Mouse (Mus musculus) heart, embryonic 12.5 days (tissue): ENCODE results near the gene Ckap2l. TPM values are rescaled to one million over a fixed set of nuclear protein-coding genes. Genes with fewer than 3 reads are reported as not detected.

Experiments used
- ATAC-seq: fragments of 200-750 bp; cut with Nextera tagmentation; 2 replicates; pipeline ENCODE4 v1.8.0; 2017; ENCODE audit warnings: moderate TSS enrichment, moderate library complexity; ENCODE audit not compliant: insufficient number of reproducible peaks, low FRiP score
- H3K27ac ChIP-seq: fragments of 300-500 bp; sonication (generic); 2 replicates; pipeline ENCODE4 v1.5.1; 2016; ENCODE audit warnings: mild to moderate bottlenecking, moderate library complexity; ENCODE audit not compliant: poor library complexity, severe bottlenecking
- H3K27me3 ChIP-seq: fragments of 300-500 bp; sonication (generic); replicated peaks from 2 replicates; pipeline ENCODE4 v1.6.1; 2016; ENCODE audit warnings: mild to moderate bottlenecking, moderate library complexity
- H3K36me3 ChIP-seq: fragments of 300-500 bp; sonication (generic); 2 replicates; pipeline ENCODE4 v1.6.1; 2016; ENCODE audit warnings: mild to moderate bottlenecking, moderate library complexity
- H3K4me1 ChIP-seq: fragments of 300-500 bp; sonication (generic); replicated peaks from 2 replicates; pipeline ENCODE4 v1.6.1; 2016; ENCODE audit warnings: mild to moderate bottlenecking
- H3K4me2 ChIP-seq: fragments of 300-500 bp; sonication (generic); 2 replicates; pipeline ENCODE4 v1.6.1; 2016; ENCODE audit warnings: mild to moderate bottlenecking, moderate library complexity
- H3K4me3 ChIP-seq: fragments of 300-500 bp; sonication (generic); 2 replicates; pipeline ENCODE4 v1.5.1; 2016; ENCODE audit warnings: mild to moderate bottlenecking
- H3K9ac ChIP-seq: fragments of 300-500 bp; sonication (generic); 2 replicates; pipeline ENCODE4 v1.6.1; 2016; ENCODE audit warnings: mild to moderate bottlenecking, moderate library complexity
- H3K9me3 ChIP-seq: fragments of 300-500 bp; sonication (generic); replicated peaks from 2 replicates; pipeline ENCODE4 v1.6.1; 2016; ENCODE audit warnings: mild to moderate bottlenecking, moderate library complexity
- WGBS: fragments of 180-500 bp; shearing (Covaris S2); methylation state at CpG from one replicate; pipeline ENCODE4 v1.1.7; 2016; 5-methylcytosine and 5-hydroxymethylcytosine counted together
- polyA plus RNA-seq: library from polyadenylated mRNA; unstranded; fragments of >200 nt; fragmentation: Nextera tagmentation; extraction: Ambion mirVana; gene quantifications from 2 replicates; pipeline ENCODE4 v1.2.1, GENCODE M21; 2016

The Ckap2l gene
- polyA plus RNA-seq, 1 experiment from 2014 or later = 47.3 TPM

DNA sequence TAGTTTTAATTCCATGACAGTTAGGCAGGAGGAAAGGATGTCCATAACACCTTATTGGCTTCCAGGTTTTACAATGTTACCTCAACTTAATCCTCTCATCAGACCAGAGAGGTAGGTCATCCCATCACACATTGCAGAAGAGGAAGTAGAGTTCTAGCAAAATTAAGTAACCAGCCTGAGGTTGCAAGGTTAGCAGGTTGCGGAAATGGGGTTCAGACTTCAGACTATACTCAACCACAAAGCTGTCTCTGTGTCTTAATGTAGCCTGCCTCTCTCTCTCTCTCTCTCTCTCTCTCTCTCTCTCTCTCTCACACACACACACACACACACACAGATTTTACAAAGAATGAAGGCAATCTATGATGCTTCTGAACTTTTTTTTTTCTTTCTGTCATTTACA lies 16.9 kb upstream of the Ckap2l start:
- H3K36me3 ChIP-seq = no peaks in the 10 kb centered on the region
- 87% methylated on average over 1 of the region's 1 CpGs for WGBS
- no peak overlapping the region for H3K9ac ChIP-seq
- ATAC-seq = no peak
- no peak overlapping the region for H3K27ac ChIP-seq
- no peak overlapping the region for H3K4me2 ChIP-seq
- H3K27me3 ChIP-seq = no peaks in the 10 kb centered on the region
- no peaks in the 10 kb centered on the region for H3K9me3 ChIP-seq
- no peaks in the 10 kb centered on the region for H3K4me1 ChIP-seq
- no peak overlapping the region for H3K4me3 ChIP-seq

DNA sequence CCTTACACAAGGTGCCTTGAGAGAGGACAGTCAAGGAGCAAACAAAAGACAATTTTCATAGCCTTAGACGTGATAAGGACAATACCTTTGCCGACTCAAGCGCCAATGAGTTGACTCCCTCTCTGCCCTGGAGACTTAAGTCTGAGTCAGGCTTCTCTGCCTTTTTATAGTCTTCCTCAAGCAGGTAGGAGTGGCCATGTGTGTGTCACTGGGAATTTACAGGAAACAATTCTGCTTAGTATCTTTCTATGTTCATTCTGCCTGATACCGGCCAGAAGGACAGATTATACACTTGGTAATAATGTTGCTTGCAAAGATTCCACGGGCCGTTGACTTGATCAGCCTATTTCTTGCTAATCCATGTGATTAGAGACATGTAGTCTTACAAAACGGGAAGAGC lies 12.8 kb upstream of the Ckap2l start, which contains the start of gene Il1a:
Gene Il1a (minus strand): TSS at position 137 of the 400 bp plus-strand sequence.
- no peaks in the 10 kb centered on the region for H3K36me3 ChIP-seq
- ATAC-seq = no peak
- no peak within 1 kb of the TSS for H3K27ac ChIP-seq

GRCm38 (mm10) chr2:129306020-129306419 lies 9.0 kb upstream of the Ckap2l start:
- 74% methylated on average over 4 of the region's 4 CpGs for WGBS
- no peak for ATAC-seq

More for the DNA sequence above, 12.8 kb upstream of the Ckap2l start, which contains the start of gene Il1a:
- 69% methylated on average over 7 of the region's 7 CpGs for WGBS
- H3K4me2 ChIP-seq = no peak within 1 kb of the TSS
- no peaks in the 10 kb centered on the region for H3K4me1 ChIP-seq
- H3K4me3 ChIP-seq = no peak within 1 kb of the TSS
- H3K9me3 ChIP-seq = no peaks in the 10 kb centered on the region
- H3K27me3 ChIP-seq = no peaks in the 10 kb centered on the region
- no peak within 1 kb of the TSS for H3K9ac ChIP-seq

GRCm38 (mm10) chr2:129297589-129297982 lies 574 bp upstream of the Ckap2l start:
- Histone ChIP-seq H3K36me3 (peaks cover 15% of the 10 kb centered on the region), H3K27me3 (no peaks in the 10 kb centered on the region), H3K4me1 (peaks cover 18% of the 10 kb centered on the region), H3K4me3 (peak overlapping the region; percentile 97), H3K9me3 (no peaks in the 10 kb centered on the region), H3K27ac (peak overlapping the region; percentile 89), H3K9ac (peak overlapping the region; percentile 75), H3K4me2 (peak overlapping the region; percentile 86)
- WGBS = 3% methylated on average over 10 of the region's 10 CpGs
- peak; percentile 58 for ATAC-seq

More at GRCm38 (mm10) chr2:129306020-129306419, 9.0 kb upstream of the Ckap2l start:
- Histone ChIP-seq H3K4me3 (no peak overlapping the region), H3K27ac (no peak overlapping the region), H3K4me1 (no peaks in the 10 kb centered on the region), H3K4me2 (no peak overlapping the region), H3K36me3 (no peaks in the 10 kb centered on the region), H3K9ac (no peak overlapping the region), H3K9me3 (no peaks in the 10 kb centered on the region), H3K27me3 (no peaks in the 10 kb centered on the region)

- H3K27ac ChIP-seq = no peak overlapping the region
These were observed 926 bp downstream of the Ckap2l start for GRCm38 (mm10) chr2:129296086-129296485.

DNA sequence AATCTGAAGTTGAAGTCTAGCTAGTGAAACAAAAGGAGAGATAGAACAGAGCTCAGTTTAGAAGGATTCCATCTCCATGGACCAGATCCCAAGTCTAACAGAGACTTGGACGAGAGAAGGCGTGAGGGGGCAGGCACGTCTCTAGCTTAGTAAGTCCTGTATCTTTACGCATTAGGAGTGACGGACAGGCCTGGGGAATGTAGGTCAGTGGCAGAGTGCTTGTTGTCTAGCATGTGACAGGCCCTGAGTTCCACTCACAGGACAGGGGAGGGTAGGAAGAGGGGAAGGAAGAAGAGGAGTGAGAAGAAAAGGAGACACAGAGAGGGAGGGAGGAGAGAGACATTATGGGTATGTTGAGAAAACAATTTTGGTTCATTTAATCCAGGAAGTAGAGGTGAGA lies 1.9 kb downstream of the Ckap2l start:
- Histone ChIP-seq H3K9ac (peak overlapping the region; percentile 41; the same call in 1 of the 2 replicates), H3K4me3 (no peak overlapping the region), H3K27ac (no peak overlapping the region), H3K9me3 (no peaks in the 10 kb centered on the region), H3K27me3 (no peaks in the 10 kb centered on the region), H3K4me2 (peak overlapping the region; percentile 86), H3K36me3 (peaks cover 23% of the 10 kb centered on the region), H3K4me1 (peaks cover 18% of the 10 kb centered on the region)
- ATAC-seq = no peak
- 80% methylated on average over 5 of the region's 5 CpGs for WGBS

More at GRCm38 (mm10) chr2:129296086-129296485, 926 bp downstream of the Ckap2l start:
- peaks cover 18% of the 10 kb centered on the region for H3K4me1 ChIP-seq
- WGBS = 62% methylated on average over 5 of the region's 5 CpGs
- H3K4me3 ChIP-seq = peak overlapping the region; percentile 97
- peak overlapping the region; percentile 87 for H3K9ac ChIP-seq
- H3K4me2 ChIP-seq = peak overlapping the region; percentile 86
- no peaks in the 10 kb centered on the region for H3K9me3 ChIP-seq
- no peak for ATAC-seq
- no peaks in the 10 kb centered on the region for H3K27me3 ChIP-seq
- peaks cover 18% of the 10 kb centered on the region for H3K36me3 ChIP-seq

DNA sequence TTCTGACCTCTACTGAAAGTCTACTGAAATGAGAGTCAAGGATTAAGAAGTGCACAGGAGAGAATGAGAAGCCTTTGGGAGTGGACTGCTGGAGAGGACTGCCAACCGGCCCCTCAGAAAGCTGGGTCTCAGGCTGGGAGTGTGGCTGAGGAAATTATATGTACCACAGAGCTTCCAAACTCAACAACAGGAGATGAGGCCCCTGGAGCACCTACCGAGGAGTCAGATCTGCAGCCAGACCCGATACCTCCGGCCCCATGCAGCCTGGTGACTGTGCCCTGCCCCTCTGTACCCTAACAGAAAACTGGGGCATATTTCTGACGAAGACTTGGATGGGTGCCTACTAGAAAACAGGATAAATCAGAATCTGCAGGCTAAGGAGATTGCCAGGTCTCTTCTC lies 23.2 kb downstream of the Ckap2l start:
- peaks cover 75% of the 10 kb centered on the region for H3K36me3 ChIP-seq
- H3K4me1 ChIP-seq = no peaks in the 10 kb centered on the region
- WGBS = 90% methylated on average over 5 of the region's 5 CpGs
- H3K4me3 ChIP-seq = no peak overlapping the region
- no peak overlapping the region for H3K4me2 ChIP-seq
- no peaks in the 10 kb centered on the region for H3K27me3 ChIP-seq
- H3K27ac ChIP-seq = no peak overlapping the region
- no peaks in the 10 kb centered on the region for H3K9me3 ChIP-seq
- H3K9ac ChIP-seq = no peak overlapping the region
- ATAC-seq = no peak

GRCm38 (mm10) chr2:129270621-129271020 lies 26.4 kb downstream of the Ckap2l start:
- no peaks in the 10 kb centered on the region for H3K4me1 ChIP-seq
- no peak overlapping the region for H3K4me3 ChIP-seq
- H3K27ac ChIP-seq = no peak overlapping the region
- WGBS = 86% methylated on average over 9 of the region's 9 CpGs
- H3K36me3 ChIP-seq = peaks cover 86% of the 10 kb centered on the region
- peaks cover 3% of the 10 kb centered on the region; the same call in 1 of the 2 replicates for H3K9me3 ChIP-seq
- H3K27me3 ChIP-seq = no peaks in the 10 kb centered on the region
- no peak overlapping the region for H3K4me2 ChIP-seq
- no peak for ATAC-seq
- no peak overlapping the region for H3K9ac ChIP-seq

GRCm38 (mm10) chr2:129269986-129270385 lies 27.0 kb downstream of the Ckap2l start:
- Histone ChIP-seq H3K36me3 (peaks cover 81% of the 10 kb centered on the region), H3K27me3 (no peaks in the 10 kb centered on the region), H3K27ac (no peak overlapping the region), H3K9me3 (peaks cover 3% of the 10 kb centered on the region; the same call in 1 of the 2 replicates), H3K4me3 (no peak overlapping the region), H3K4me1 (no peaks in the 10 kb centered on the region), H3K4me2 (no peak overlapping the region), H3K9ac (no peak overlapping the region)
- 87% methylated on average over 5 of the region's 5 CpGs for WGBS
- no peak for ATAC-seq

GRCm38 (mm10) chr2:129269161-129269643 lies 27.8 kb downstream of the Ckap2l start:
- no peak overlapping the region for H3K4me2 ChIP-seq
- H3K36me3 ChIP-seq = peaks cover 76% of the 10 kb centered on the region
- no peak for ATAC-seq
- no peak overlapping the region for H3K9ac ChIP-seq
- no peak overlapping the region for H3K4me3 ChIP-seq
- H3K4me1 ChIP-seq = no peaks in the 10 kb centered on the region
- peaks cover 3% of the 10 kb centered on the region; the same call in 1 of the 2 replicates for H3K9me3 ChIP-seq
- 89% methylated on average over 12 of the region's 12 CpGs for WGBS
- H3K27ac ChIP-seq = no peak overlapping the region
- H3K27me3 ChIP-seq = no peaks in the 10 kb centered on the region

- no peak for ATAC-seq
- no peak overlapping the region for H3K4me3 ChIP-seq
- no peaks in the 10 kb centered on the region for H3K4me1 ChIP-seq
- no peak overlapping the region for H3K4me2 ChIP-seq
- WGBS = 95% methylated on average over 5 of the region's 5 CpGs
- H3K9ac ChIP-seq = no peak overlapping the region
- H3K36me3 ChIP-seq = peaks cover 63% of the 10 kb centered on the region
- no peak overlapping the region for H3K27ac ChIP-seq
- peaks cover 3% of the 10 kb centered on the region; the same call in 1 of the 2 replicates for H3K9me3 ChIP-seq
- no peaks in the 10 kb centered on the region for H3K27me3 ChIP-seq
These were observed 29.3 kb downstream of the Ckap2l start for GRCm38 (mm10) chr2:129267738-129268137.

- ATAC-seq = no peak
- H3K4me1 ChIP-seq = no peaks in the 10 kb centered on the region
- 91% methylated on average over 7 of the region's 7 CpGs for WGBS
- no peaks in the 10 kb centered on the region for H3K27me3 ChIP-seq
- H3K4me2 ChIP-seq = no peak overlapping the region
- H3K9me3 ChIP-seq = peaks cover 3% of the 10 kb centered on the region; the same call in 1 of the 2 replicates
- H3K9ac ChIP-seq = no peak overlapping the region
- H3K36me3 ChIP-seq = peaks cover 44% of the 10 kb centered on the region
- H3K27ac ChIP-seq = no peak overlapping the region
- no peak overlapping the region for H3K4me3 ChIP-seq
These were observed 31.7 kb downstream of the Ckap2l start for GRCm38 (mm10) chr2:129265316-129265715.
